Comparison of ENCODE assay signal across 8 mouse cellular contexts in the genomic region with DNA sequence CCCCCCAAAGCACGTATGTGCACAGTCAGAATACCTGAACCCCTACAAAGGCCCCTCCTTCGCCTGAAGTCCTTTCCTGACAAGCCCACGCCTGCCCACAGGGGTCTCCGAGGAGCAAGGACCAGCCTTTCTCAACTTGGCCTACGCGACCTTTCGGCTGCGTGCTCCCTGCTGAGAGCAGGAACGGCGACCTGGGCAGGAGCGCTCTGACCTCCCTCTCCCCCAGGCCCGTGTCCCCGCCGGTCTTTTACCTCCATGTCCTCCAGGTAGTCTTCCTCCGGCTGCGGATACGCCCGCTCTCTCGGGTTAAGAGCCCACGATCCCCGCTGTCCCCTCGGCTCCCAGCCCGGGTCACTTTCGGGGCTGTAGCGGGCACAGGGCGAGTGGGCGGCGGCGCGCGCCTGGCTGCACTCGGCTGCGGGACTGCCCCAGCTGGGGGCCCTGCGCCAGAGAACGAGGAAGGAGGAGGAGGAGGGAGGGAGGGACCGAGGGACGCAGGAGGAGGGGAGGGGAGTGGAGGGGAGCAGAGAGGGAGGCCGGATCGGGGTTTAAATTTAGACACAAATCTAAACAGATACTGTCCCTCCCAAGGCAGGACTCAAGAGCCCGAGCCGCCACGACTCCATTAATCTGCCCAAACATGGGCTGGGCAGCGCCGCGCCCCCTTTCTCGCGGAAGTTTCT. TPM values are rescaled to one million over a fixed set of nuclear protein-coding genes. Genes with fewer than 3 reads are reported as not detected.
DNase-seq lines count a peak whose midpoint lies in the region; ATAC-seq and TF ChIP-seq lines count a peak whose summit lies in the region.

No protein-coding gene starts in this region.

- peak overlapping the region; percentile 75 for H3K27ac ChIP-seq in cortical plate, adult 2 months (ENCODE audit: insufficient read depth, low read length)
- peak overlapping the region; percentile 98 for H3K27ac ChIP-seq in heart, adult 2 months
- peak overlapping the region; percentile 71 for H3K27ac ChIP-seq in lung, embryonic 15.5 days
- peak overlapping the region; percentile 30; the same call in 1 of the 2 replicates for H3K27ac ChIP-seq in olfactory bulb, adult 2 months (ENCODE audit: insufficient read depth, low read depth, low read length)

- peaks cover 1% of the 10 kb centered on the region; the same call in 1 of the 2 replicates for H3K4me1 ChIP-seq in cortical plate, adult 2 months (ENCODE audit: control insufficient read depth, insufficient read depth, low read length)
- peaks cover 29% of the 10 kb centered on the region for H3K4me1 ChIP-seq in heart, adult 2 months (ENCODE audit: control insufficient read depth, insufficient read depth, low read length)
- H3K4me1 ChIP-seq in lung, embryonic 15.5 days: peaks cover 37% of the 10 kb centered on the region
- H3K4me1 ChIP-seq in olfactory bulb, adult 2 months (ENCODE audit: control insufficient read depth, insufficient read depth, low read length): peaks cover 16% of the 10 kb centered on the region

- DNase-seq in cerebellum, adult 9-10 months: no peak
- peak; percentile 90 to 91 for DNase-seq in heart, adult 2 months
- peak; percentile 66 for DNase-seq in kidney, adult 18-20 months
- DNase-seq in urinary bladder, postnatal 25 days (ENCODE audit: low spot score): peak; percentile 46

- H3K79me2 ChIP-seq in heart, adult 2 months (replicated peaks; ENCODE audit: control insufficient read depth, insufficient read depth, low read length): peaks cover 2% of the 10 kb centered on the region

- peak overlapping the region; percentile 79 for H3K4me2 ChIP-seq in lung, embryonic 15.5 days

- ATAC-seq in cerebellum, adult (ENCODE audit: insufficient number of reproducible peaks, low FRiP score, low TSS enrichment): peak; percentile 31; the same call in 1 of the 2 replicates
- ATAC-seq in lung, embryonic 15.5 days (ENCODE audit: borderline replicate concordance, extremely low read depth, low FRiP score, low TSS enrichment): peak; percentile 92

- H3K9ac ChIP-seq in heart, adult 2 months (ENCODE audit: low read depth, low read length): peak overlapping the region; percentile 97
- peak overlapping the region; percentile 69 for H3K9ac ChIP-seq in lung, embryonic 15.5 days

- H3K9me3 ChIP-seq in lung, embryonic 15.5 days: no peaks in the 10 kb centered on the region

- H3K27me3 ChIP-seq in heart, adult 2 months (ENCODE audit: control insufficient read depth, insufficient read depth, low read length): no peaks in the 10 kb centered on the region
- no peaks in the 10 kb centered on the region for H3K27me3 ChIP-seq in lung, embryonic 15.5 days

- WGBS in heart, adult 2 months: under 1% methylated on average over 45 of the region's 47 CpGs
- WGBS in lung, embryonic 15.5 days: under 1% methylated on average over 47 of the region's 47 CpGs
- WGBS in olfactory bulb, adult 2 months: 3% methylated on average over 47 of the region's 47 CpGs

- peak; percentile 72 for TF ChIP-seq EP300 in heart, adult 2 months (IDR thresholded peaks at IDR 0.05; ENCODE audit: insufficient read depth, low read depth, low read length)

- no peak for TF ChIP-seq POLR2A in cortical plate, adult 2 months (IDR thresholded peaks at IDR 0.05; ENCODE audit: extremely low read depth, insufficient read depth, low read length)
- TF ChIP-seq POLR2A in heart, adult 2 months (IDR thresholded peaks at IDR 0.05; ENCODE audit: insufficient read depth, low read depth, low read length): peak; percentile 76
- TF ChIP-seq POLR2A in olfactory bulb, adult 2 months (IDR thresholded peaks at IDR 0.05; ENCODE audit: insufficient read depth, low read depth, low read length): no peak

- intact Hi-C loops in heart, adult 2 months (cut with DNase I): loop anchor here (2.0 kb wide), 2 partner anchors 23 to 29 kb away; no protein-coding TSS in a partner anchor

- peaks cover 23% of the 10 kb centered on the region for H3K36me3 ChIP-seq in heart, adult 2 months (ENCODE audit: control insufficient read depth, insufficient read depth, low read length)
- no peaks in the 10 kb centered on the region for H3K36me3 ChIP-seq in lung, embryonic 15.5 days

- peak overlapping the region; percentile 53 for H3K4me3 ChIP-seq in cortical plate, adult 2 months (ENCODE audit: insufficient read depth, low read length)
- H3K4me3 ChIP-seq in heart, adult 2 months: peak overlapping the region; percentile 86
- peak overlapping the region; percentile 68 for H3K4me3 ChIP-seq in lung, embryonic 15.5 days
- peak overlapping the region; percentile 59 for H3K4me3 ChIP-seq in olfactory bulb, adult 2 months (ENCODE audit: insufficient read depth, low read depth, low read length)

- TF ChIP-seq CTCF in cortical plate, adult 2 months (IDR thresholded peaks at IDR 0.05; ENCODE audit: extremely low read depth, insufficient read depth, low read length): no peak
- no peak for TF ChIP-seq CTCF in heart, adult 2 months (IDR thresholded peaks at IDR 0.05)
- TF ChIP-seq CTCF in olfactory bulb, adult 2 months (IDR thresholded peaks at IDR 0.05; ENCODE audit: insufficient read depth, low read depth, low read length): no peak

RNA-seq across cellular contexts. Expression of a gene that starts 1.8 kb away (rescaled TPM):
- 6.0 TPM in 2 replicates for polyA plus RNA-seq in cortical plate, adult 2 months (2012; rRNA removed)
- 10 to 100 TPM; 68.7 to 81.5 TPM for total RNA-seq in heart, adult 2 months (2021)
- 57.2 and 86.2 TPM in 2 replicates for polyA plus RNA-seq in heart, adult 2 months (2012; rRNA removed)
- polyA plus RNA-seq in lung, embryonic 15.5 days (2015; fragmentation: Nextera tagmentation; extraction: Ambion mirVana): 37.8 and 42.8 TPM in 2 replicates
- polyA plus RNA-seq in olfactory bulb, adult 2 months (2012; ENCODE audit: insufficient read depth, insufficient read length, low replicate concordance, missing spikeins): 138 and 395 TPM in 2 replicates

RNA-seq across cellular contexts. Expression of a gene that starts 55.8 kb away (rescaled TPM):
- 31.8 and 35.0 TPM in 2 replicates for polyA plus RNA-seq in cortical plate, adult 2 months (2012; rRNA removed)
- total RNA-seq in heart, adult 2 months (2021): 10 to 100 TPM; 85.7 to 93.3 TPM
- 77.2 and 121 TPM in 2 replicates for polyA plus RNA-seq in heart, adult 2 months (2012; rRNA removed)
- polyA plus RNA-seq in lung, embryonic 15.5 days (2015; fragmentation: Nextera tagmentation; extraction: Ambion mirVana): 66.3 and 74.9 TPM in 2 replicates
- not detected in 2 replicates for polyA plus RNA-seq in olfactory bulb, adult 2 months (2012; ENCODE audit: insufficient read depth, insufficient read length, low replicate concordance, missing spikeins)

Comparison
In these comparisons a context has a peak if more than half of its experiments do, and no peak if none do; other contexts are left out.
1. H3K27ac ChIP-seq: peak in every context shown above with its lines; median percentile 98 in heart, adult 2 months; 75 in cortical plate, adult 2 months; 71 in lung, embryonic 15.5 days; 30 in olfactory bulb, adult 2 months.
2. RNA of a gene that starts 55.8 kb away (polyA plus RNA-seq): 77.2 to 121 TPM in heart, adult 2 months, 66.3 to 74.9 TPM in lung, embryonic 15.5 days and 31.8 to 35.0 TPM in cortical plate, adult 2 months; not detected in olfactory bulb, adult 2 months; every median in the first group is over 10 times any median in the second.
3. Peak in every context shown above with its lines, with median percentiles within 50 percentile points of each other: H3K4me3 ChIP-seq.